Mouse (Mus musculus) adrenal gland, postnatal 14 days (tissue): ENCODE measurements around the gene Duoxa2. TPM values are rescaled to one million over a fixed set of nuclear protein-coding genes. Genes with fewer than 3 reads are reported as not detected.

Experiments
- DNase-seq: peaks from one replicate; pipeline ENCODE4 v3.0.0; 2021; ENCODE audit warnings: mixed read lengths
- long read RNA-seq, 2 experiments: library from polyadenylated mRNA; stranded (forward); transcript quantifications; one replicate each; pipeline ENCODE4 v2.0.0; 2021
- total RNA-seq: library from RNA; stranded (reverse); gene quantifications from 2 replicates; pipeline ENCODE4 v1.2.3, GENCODE M21; 2021

The Duoxa2 gene
- total RNA-seq, result not detected in 2 replicates
- long read RNA-seq, experiment 1, result 0 reads
- long read RNA-seq, experiment 2, result 0 reads

DNA sequence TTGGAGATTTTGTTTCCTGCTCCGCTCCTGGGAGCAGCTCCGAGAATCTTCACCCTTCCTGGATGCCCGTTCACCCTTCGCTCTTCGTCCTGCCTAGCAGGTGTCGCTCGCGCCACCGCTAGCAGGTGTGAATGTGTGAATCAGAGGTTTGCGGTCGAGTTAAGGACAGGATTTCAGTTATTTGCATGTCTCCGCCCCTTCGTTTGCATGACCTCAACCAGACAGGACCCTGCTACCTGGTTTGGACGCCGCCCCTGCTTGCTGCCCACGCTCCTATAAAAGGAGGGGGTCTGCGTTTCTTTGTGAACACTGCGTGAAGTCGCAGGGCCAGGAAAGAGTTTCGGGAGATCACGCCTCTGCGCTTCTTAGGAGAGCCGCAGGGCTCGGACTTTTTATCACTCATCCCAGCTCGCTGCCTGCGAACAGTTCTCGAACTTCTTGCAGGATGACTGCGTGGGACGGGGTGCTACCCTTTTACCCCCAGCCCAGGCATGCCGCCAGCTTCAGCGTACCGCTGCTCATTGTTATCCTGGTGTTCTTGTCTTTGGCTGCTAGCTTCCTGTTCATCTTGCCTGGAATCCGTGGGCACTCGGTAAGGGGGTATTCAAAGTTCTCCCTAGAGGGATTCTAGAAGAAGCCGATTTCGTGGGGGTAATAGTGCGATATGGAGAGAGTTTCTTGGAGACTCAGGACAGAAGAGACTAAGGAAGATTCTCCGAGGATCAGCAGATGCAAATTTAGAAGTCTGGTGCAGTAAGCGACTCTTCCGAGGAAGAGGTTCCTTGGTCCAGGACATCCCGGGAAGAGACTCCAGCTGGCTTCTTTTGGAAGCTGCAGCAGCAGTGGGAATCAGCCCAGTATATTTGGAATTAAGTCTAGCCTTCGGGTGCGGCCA lies at the start of gene Duoxa2:
Duoxa2 (plus strand) TSS at position 305 of the 895 bp plus-strand sequence.
- peak; percentile 33 for DNase-seq

DNA sequence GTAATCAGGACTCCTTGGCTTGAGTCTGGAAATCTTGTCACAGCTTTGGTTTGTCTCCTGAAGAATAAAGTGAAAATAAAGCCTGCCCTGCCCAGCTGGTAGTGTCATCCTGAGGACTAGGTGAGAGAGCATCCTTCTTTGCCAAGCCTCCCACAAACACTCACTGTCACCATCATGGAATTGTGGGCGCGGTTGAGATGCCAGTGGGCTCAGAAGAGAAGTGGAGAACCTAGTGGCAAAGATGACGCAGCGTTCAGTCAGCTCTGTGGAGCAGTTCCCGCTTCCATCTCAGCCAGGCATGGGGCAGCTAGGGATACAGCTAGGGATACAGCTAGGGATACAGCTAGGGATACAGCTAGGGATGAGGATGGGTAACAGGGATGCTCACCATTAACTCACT lies 42.7 kb upstream of the Duoxa2 start:
- DNase-seq, result no peak

DNA sequence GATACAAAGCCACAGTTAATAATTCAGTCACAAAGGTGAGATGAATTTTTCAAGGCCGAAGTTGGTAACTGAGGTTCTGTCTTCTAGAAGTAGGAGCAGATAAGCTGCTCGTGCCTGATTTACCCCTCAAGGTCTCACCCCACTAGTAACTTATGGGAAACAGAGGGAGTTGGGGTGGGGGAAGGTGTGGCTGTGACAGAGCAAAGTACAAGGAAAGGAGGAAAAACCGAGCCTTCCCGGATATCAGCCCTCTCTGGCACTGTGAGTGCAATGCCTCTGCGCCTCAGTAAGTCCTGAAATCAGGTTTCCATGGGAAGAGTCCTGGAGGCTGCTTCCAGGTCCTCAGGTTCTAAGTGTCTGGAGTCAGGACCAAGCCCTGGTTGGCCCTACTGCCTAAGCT lies 38.0 kb upstream of the Duoxa2 start:
- no peak for DNase-seq

DNA sequence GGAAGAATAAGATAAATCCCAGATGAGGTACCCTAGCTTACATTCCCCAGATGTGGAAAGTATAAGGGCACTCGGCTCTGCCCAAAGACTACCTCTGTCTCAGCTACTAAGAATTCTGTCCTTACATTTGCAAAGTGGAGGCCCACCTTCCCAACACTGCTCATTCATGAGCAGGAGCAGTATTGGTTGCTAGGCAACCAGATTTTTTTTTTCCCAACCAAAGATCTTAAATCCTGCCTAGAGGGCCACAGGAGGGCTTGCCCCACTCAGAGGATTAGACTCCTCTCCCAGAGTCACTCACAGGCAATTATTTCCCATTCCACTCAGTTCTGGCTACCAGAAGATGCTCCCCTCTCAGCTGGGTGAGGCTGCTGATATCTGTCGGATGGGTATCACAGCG lies 34.0 kb upstream of the Duoxa2 start:
- DNase-seq, result no peak

DNA sequence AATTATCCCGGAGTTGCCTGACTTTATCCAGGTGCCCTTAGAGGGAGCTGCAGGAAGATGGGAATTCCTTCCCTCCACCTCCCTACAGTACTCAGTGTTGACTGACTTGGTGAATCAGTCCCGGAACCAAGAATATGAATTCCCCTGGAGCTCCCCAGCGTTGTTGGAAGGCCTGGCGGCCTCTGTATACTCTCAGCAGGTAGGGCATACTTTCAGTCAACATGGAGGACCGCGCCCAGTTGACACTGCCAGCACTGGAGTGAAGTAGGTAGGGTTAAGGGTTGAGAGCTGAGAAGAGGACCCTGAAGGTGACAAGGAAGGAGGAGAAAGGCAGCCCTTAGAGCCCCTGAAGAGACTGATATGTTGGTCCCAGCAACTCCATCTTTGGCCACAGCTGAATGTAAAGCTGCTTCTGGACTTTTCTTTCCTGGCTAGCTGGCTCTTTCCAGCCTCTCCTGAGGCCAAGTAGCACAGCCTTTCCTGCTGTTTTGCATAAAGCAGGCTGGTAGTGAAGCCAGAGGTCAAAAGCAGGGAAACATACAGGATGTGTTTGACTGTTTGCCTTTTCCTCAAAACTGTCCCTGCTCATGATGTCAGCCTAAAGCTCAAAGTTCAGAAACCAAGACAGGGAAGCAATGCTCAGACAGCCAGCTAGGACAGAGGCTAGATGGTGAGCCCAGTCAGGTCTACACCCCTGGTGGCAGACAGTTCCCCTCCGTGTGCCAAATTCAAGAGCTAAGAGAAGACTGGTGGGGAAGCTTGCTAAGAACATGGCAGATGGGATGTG lies 32.1 kb upstream of the Duoxa2 start:
- no peak for DNase-seq

DNA sequence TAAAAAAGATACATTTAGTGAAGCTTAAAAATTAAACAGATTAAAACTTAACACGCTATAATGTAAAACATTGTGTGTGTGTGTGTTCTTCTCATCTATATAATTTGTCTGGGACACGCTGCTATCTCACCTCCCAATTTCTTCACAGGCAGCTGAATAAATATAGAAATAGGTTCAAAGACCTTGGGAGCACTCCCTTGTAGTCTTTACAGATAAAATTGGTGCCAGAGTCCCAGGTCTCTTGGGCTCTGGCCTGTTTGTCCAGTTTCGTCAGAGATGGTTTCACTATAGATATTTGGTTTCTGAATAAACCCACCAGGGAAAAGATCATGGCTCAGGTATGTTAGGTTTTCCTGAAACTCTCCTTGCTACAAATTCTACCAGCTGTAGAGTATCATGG lies 19.9 kb upstream of the Duoxa2 start:
- DNase-seq, result no peak

DNA sequence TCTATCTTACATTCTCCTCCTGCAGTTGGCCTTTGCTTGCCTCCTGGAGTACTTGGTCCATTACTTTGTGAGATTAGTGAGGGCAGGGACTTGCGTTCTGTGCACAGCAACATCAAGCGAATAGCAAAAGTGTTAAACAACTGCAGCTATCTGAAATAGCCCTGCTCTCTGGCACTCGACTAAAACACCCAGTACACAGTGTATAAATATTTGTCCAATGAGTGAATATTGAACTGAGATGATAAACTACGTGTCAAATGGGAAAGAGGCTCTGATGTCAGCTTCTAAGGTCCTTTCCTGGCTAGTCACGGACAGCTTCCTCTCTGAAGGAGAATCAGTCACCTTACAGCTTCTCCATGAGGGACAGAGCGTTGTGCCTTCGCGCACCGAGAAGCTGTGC lies 14.6 kb upstream of the Duoxa2 start:
- DNase-seq, result no peak

DNA sequence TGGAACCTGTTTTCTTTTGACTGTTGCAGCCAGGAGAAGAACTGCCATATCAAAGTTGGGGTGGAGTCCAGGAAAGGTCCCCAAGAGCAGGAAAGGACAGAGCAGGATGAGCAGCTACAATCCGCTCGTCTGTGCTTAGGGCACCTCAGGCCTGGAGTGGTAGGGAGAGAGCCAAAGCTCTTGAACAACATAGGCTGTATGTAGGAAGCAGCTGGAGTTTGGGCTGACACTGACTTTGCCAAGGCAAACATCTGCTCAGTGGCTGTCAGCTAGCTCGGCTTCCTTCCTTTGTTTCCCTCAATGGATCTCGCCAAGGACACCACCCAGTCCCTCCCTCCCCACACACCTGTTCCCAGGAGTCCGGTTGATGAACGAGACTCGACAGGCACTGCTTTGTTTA lies 12.6 kb upstream of the Duoxa2 start:
- DNase-seq, result no peak

DNA sequence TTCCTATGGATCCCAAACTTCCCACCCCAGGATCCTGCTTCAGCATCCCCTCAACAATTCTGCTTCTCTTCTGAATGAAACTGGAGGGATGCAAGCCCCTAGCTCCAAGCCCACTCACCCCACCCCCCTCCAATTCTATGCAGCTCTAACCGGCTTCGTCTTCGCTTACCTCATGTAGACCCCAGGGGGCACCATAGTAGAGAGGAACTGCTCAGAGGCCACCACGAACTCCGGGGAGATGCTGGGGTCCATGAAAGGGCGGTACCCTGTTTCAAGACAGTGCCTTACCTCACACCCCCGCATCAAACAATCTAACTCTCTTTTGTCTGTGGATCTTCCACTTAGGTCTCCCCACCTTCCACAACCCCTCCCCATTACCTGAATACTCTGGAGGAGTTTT lies 3.8 kb upstream of the Duoxa2 start:
- no peak for DNase-seq

DNA sequence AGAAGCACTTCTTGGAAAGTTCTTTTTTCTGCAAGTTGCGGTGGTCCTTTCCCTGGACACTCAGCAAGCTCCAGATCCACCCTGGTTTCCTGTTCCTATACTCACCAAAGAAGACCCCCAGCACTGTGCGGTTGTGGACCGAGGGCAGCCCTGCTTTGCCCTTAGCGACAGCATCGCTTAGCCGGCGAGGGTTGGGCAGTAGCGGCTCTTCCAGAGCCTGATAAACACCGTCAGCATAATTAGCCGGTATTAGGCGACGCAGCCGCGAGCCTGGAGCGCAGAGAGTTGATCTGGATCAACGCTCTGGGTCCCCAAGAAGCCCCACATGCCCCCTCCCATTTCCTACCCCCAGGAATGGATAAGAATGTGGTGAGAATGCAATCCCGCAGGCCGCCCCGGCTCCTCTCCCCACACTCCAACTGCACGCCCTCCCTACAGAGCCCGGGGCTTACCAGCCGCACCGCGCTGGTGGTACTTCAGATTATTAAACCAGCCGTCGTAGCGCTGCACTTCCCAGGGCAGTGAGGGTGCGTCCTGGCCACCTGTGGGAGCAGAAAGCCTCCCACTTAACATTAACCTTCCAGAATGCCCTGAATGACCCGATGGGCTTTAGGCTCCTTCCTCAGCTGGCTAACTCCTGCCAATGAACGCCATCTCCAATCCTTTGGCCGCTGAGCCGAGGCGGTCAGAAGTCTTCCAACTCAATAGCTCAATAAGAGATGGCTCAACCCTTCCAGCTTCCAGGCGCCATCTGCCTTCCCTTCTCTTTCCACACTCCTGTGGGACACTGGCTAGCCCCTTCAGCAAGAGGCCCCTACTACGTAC lies 1.2 kb upstream of the Duoxa2 start:
- DNase-seq, result no peak

DNA sequence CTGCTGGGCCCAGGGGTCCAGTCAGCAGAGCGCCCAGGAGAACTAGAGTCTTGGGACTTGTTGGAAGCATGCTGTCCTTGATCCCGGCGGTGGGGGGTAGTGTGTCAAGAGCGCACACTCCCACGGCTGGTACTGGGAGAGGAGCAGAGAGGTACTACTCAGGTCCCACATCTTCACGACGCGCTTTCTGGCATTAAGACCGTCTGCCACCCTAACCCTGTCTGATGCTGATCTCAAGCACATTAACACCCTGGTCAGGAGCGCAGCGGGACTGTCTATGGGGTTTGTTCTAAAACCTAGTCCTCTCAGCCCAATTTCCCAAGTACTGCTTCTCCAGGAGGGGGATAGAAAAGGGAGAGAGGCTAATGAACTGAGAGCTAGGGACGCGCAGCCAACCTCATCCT lies 602 bp upstream of the Duoxa2 start, which contains the start of gene Duox2:
Duox2 (minus strand) TSS at position 354 of the 404 bp plus-strand sequence.
- DNase-seq, result no peak

DNA sequence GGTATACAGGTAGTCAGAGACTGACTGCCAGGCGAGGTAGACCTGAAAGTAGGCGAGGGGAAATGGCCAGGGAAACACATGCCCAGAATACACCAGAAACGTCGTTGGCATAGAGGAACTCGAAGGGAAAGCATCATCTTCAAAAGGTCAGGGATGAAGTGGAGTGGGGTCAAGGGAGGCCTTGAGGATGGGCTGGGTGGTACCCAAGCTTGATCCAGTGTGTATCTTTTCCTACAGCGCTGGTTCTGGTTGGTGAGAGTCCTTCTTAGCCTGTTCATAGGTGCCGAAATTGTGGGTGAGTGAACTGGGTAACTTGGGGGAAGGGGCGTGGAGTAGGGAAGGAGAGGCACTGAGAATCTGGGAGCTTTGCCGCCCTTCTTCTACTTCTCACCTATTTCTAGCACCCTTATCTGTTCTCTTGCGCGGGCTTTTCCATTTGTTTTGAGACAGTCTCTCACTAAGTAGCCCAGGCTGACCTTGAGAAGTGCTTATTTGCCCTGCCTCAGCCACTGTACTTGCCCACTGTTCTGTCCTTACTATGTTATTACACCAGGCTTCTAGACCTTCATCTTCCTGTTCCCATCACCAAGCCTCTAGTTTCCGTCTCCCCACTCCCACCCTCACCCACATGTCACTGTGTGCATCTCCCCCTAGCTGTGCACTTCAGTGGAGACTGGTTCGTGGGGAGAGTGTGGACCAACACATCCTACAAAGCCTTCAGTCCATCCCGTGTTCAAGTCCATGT lies 1.4 kb downstream of the Duoxa2 start:
- DNase-seq, result no peak

DNA sequence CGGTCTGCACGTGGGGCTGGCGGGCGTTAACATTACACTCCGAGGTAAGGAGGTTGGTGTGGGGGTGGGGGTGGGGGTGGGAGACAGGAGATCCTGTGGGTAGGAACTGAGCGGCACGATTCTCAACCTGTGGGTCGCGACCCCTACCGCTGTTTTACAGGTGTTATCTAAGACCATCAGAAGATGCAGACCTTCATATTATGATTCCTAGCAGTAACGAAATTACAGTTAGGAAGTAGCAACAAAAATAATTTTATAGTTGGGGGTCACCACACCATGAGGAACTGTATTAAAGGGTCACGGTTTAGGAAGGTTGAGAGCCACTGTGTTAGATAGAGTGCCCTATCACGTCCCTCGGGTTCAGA lies 1.9 kb downstream of the Duoxa2 start:
- DNase-seq, result no peak

DNA sequence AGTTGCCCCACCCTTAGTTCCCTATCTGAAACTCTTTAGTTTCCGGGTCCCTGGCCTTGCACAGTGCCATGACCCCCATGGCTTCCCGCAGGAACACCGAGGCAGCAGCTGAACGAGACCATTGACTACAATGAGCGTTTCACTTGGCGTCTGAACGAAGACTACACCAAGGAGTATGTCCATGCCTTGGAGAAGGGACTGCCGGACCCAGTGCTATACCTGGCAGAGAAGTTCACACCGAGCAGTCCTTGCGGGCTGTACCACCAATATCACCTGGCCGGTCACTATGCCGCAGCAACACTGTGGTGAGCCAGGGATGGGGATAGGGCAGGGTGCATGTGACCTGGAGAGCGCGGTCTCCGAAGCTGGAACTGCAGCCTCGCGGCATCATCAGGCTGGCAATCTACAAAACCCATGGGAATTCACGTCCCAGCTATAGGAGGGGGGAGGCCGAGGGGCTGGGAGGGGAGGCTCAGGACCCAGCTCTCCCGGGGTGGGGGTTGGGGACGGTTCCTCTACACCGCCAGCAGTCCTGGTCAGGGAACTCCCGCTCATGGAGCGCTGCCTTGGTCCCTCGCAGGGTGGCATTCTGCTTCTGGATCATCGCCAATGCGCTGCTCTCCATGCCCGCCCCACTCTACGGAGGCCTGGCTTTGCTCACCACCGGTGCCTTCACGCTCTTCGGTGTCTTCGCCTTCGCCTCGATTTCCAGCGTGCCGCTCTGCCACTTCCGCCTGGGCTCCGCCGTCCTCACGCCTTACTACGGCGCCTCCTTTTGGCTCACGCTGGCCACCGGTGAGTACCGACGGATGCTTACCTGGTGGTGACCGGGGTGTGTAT lies 2.6 kb downstream of the Duoxa2 start:
- DNase-seq, result peak; percentile 59

DNA sequence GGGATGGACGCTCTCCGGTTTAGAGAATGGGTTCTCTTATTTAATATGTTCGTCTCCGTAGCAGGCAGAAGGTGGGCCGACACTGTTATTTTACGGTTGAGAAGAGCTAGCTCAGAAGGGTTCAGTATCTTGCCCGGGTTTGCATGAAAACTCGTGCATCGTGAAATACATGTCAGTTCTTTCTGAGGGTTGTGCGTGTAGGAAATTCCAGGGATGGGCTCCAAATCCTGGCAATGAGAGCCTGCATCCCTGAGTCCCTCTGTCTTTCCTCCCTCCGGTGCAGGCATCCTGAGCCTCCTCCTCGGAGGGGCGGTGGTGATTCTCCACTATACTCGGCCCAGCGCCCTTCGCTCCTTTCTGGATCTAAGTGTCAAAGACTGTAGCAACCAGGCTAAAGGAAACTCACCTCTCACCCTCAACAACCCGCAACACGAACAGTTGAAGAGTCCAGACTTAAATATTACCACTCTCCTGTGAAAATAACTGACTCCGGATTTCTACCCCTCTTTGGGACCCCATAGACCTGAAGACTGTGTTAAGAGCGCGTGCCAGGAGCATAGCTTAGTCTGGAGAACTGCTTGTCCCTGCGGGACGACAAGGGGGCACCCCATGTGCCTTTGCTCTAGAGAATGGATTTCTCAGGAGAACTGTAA lies 3.3 kb downstream of the Duoxa2 start:
- DNase-seq, result no peak

DNA sequence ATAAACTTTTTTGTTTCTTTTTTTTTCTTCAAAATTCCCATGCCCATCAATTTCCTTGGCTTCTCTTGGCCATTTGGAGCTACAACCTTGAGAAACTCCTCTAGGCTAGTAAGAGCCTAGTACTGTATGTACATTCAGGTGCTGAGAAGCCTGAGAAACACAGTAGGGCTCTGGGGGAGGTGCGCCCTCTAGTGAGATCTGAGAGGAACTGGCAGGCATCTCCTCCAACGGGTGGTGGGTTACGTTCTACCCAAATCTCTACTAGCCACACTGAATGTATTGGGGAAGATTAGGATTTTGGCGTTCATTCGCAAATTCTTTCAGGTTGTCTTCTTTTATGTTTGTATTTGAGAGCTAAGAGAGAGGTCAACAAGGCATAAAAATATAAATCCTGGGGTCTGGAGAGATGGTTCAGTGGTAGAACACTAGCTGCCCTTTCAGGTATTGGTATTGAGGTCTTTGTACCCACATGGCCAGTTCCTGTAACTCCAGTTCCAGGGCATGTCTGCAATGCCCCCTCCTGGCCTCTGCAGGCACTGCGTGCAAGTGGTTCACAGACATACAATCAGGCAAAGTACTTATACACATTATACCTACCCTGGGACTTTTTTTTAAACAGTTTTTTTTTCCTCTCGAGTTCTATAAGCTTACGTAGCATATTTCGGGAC lies 4.0 kb downstream of the Duoxa2 start:
- DNase-seq, result peak; percentile 73

DNA sequence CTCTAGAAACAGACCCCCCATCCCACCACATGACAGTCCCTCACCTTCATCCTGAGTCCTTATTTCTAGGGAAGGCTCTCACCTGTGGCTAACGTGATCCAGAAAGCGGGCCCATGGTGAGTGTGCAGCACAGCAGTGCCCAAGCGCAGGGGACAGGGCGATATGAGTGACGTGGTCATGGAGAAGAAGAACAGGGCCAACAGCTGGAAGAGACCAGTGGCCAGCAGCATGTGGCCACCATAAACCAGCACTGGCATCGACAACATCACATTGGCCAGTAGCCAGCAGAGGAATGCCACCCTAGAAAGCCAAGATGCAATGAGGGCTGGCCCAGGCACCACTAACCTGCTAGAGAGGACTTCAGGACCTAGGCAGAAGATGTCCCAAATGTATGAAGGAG lies 5.8 kb downstream of the Duoxa2 start:
- DNase-seq, result no peak

DNA sequence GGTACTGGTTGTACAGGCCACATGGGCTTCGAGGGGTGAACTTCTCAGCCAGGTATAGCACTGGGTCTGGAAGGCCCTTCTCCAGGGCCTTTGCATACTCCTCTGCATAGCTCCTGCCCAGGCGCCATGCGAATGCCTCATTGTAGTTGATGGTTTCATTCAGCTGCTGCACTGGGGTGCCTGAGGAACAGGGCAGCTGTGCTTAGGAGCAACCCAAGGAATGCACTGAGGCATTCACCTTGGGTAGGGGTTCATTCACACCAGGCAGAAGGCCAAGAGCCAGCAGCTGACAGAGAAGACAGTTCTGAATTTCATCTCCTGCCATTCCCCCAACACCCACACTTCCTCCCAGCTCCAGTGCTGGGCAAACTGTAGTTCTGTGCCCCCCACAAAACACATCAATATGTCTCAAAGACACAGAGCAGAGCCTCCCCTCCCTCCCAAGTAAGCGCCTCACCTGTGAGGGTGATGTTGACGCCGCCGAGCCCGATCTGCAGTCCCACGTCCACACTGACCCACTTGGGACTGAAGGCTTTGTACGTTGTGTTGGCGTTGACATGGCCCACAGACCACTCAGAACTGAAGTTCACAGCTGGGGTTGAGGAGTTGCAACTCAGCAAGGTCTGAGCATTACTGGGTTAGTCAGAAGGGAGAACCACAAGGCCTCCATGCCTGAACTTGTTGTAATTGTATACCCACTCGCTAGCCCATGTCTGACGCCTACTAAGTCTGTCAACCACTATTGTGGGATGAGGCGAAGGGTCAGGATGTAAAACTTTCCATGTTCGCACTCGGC lies 6.6 kb downstream of the Duoxa2 start:
- no peak for DNase-seq

DNA sequence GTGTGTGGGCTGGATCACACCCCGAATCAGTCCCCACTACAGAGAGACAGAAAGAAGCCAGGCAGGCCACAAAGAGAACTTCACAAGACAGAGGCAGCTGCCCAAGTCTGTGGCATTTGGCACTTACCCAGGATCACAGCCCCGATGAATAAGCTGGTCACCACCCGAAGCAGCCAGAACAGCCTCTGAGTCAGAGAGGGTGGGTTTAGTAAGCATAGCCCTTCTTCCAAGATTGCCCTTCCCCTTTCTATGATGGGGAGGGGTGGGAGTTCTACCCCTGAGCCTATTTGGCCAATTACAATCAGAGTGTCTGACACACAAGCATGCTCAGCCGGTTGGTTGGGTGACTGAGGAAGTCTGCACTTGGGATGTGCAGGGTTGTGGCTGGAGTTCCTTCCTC lies 7.5 kb downstream of the Duoxa2 start:
- DNase-seq, result peak; percentile 69
